25 mouse cellular contexts compared by ENCODE assay signal in the genomic region with DNA sequence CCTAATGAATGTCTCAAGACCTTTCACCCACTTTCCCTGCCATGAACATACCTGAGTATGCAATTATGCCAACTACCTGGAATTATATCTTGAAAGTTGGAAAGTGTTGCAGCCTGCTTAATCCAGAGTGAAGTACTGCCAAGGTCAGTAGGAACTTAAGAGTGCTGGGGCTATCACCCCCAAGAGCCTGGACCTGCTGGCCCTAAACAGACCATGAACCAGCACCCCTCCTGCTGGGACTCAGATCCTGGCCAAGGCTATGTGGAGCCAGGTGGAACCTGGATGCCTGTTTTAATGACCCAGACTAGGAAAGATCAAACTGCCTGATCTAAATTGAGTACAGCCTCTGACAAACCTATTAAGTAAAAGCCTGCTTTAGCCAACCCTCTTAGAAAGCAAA. TPM values are rescaled to one million over a fixed set of nuclear protein-coding genes. Genes with fewer than 3 reads are reported as not detected.
"Had no signal": no experiment of that assay in that cellular context is flagged by ENCODE, and none has a peak within 500 bp of the region (broad histone marks: within the 10 kb centered on the region; RNA-seq: fewer than 3 reads in every experiment).

No protein-coding gene starts in this region.

- H3K4me2 ChIP-seq: limb, embryonic 13.5 days; liver, embryonic 12.5 days; liver, embryonic 15.5 days; lung, embryonic 15.5 days; midbrain, embryonic 13.5 days; neural tube, embryonic 13.5 days had no signal

- H3K4me3 ChIP-seq: layer of hippocampus, adult 2 months; limb, embryonic 10.5 days; limb, embryonic 13.5 days; liver, embryonic 12.5 days; liver, embryonic 15.5 days; lung, embryonic 15.5 days; megakaryocyte, embryonic 14.5 days; midbrain, embryonic 10.5 days; midbrain, embryonic 13.5 days; myocyte; neural tube, embryonic 13.5 days had no signal

- ATAC-seq: intestine, postnatal 0 days; liver, embryonic 12.5 days; midbrain, embryonic 13.5 days; midbrain, embryonic 16.5 days had no signal

- H3K36me3 ChIP-seq: limb, embryonic 10.5 days; limb, embryonic 13.5 days; liver, embryonic 12.5 days; liver, embryonic 15.5 days; lung, embryonic 15.5 days; midbrain, embryonic 10.5 days; midbrain, embryonic 13.5 days; neural tube, embryonic 13.5 days had no signal

- H3K27me3 ChIP-seq: limb, embryonic 13.5 days; liver, embryonic 12.5 days; liver, embryonic 15.5 days; lung, embryonic 15.5 days; midbrain, embryonic 13.5 days; neural tube, embryonic 13.5 days had no signal

- H3K27ac ChIP-seq: layer of hippocampus, adult 2 months; limb, embryonic 10.5 days; limb, embryonic 13.5 days; liver, embryonic 12.5 days; liver, embryonic 15.5 days; lung, embryonic 15.5 days; midbrain, embryonic 10.5 days; midbrain, embryonic 13.5 days; neural tube, embryonic 13.5 days; stomach, postnatal 0 days had no signal

- H3K4me1 ChIP-seq: limb, embryonic 10.5 days; limb, embryonic 13.5 days; liver, embryonic 15.5 days; megakaryocyte, embryonic 14.5 days had no signal

- DNase-seq: layer of hippocampus, adult 9-11 months; liver; lung, adult 18-20 months; lung, postnatal 10 days; lung, postnatal 36 days; right cerebral cortex, postnatal 14 days; right cerebral cortex, postnatal 4 days; thymus, adult 2 months; thymus, postnatal 14 days; thymus, postnatal 4 days had no signal

- H3K9me3 ChIP-seq: limb, embryonic 10.5 days; limb, embryonic 13.5 days; liver, embryonic 12.5 days; liver, embryonic 15.5 days; lung, embryonic 15.5 days; midbrain, embryonic 10.5 days; midbrain, embryonic 13.5 days; neural tube, embryonic 13.5 days had no signal

- H3K9ac ChIP-seq: limb, embryonic 13.5 days; liver, embryonic 12.5 days; liver, embryonic 15.5 days; lung, embryonic 15.5 days; midbrain, embryonic 13.5 days; neural tube, embryonic 13.5 days had no signal

RNA-seq across cellular contexts. Expression of gene Atp12a, which starts 31.2 kb away (rescaled TPM):
- polyA plus RNA-seq: intestine, embryonic 14.5 days; limb, embryonic 10.5 days; liver, embryonic 12.5 days; liver, embryonic 15.5 days; midbrain, embryonic 10.5 days; myocyte had no signal
